Mouse (Mus musculus): ENCODE measurements around the gene Txnrd2. TPM values are rescaled to one million over a fixed set of nuclear protein-coding genes. Genes with fewer than 3 reads are reported as not detected.

Gene Txnrd2
- polyA plus RNA-seq, 1 experiment from 2014 or later, result 23.4 TPM

DNA sequence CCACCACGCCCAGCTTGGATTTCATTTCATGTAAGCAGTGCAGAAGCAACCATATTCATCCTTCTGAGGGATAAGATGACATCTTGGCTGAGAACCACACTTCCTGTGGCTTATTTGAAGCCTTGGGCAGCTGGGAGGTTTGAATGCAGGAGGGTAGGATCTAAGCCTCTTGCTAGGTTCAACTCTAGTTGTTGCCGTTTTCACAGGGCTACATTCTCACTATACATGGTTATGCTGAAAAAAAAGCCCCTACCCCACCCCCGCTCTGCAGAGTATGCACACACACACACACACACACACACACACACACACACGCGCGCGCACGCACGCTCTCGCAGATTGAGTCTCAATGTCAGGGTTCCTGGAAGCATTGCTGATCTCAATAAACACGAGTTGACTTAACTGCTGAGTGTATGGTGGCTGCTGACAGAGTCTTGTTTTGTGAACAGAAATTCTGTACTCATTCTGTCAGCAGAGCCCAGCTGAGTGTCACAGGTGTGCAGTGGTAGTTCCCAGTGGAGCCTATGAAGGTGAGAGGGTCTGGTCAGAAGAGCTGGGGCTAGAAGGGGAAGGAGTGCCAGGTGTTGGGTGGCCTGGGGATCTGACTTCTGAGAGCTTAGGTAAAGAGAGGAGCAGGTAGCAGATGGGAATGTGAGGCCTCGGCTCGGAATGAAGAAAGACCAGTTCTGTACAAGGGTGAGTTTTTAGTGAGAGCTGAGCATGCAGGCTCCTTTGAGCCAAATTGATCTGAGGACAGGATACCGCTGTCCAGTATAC lies 77.6 kb downstream of the Txnrd2 start:
- Histone ChIP-seq H3K9me3 (replicated peaks) (no peaks in the 10 kb centered on the region), H3K4me1 (peaks cover 14% of the 10 kb centered on the region), H3K9ac (no peak overlapping the region), H3K27ac (no peak overlapping the region), H3K27me3 (no peaks in the 10 kb centered on the region), H3K4me3 (no peak overlapping the region), H3K36me3 (ENCODE audit: poor library complexity, severe bottlenecking) (peaks cover 19% of the 10 kb centered on the region), H3K4me2 (no peak overlapping the region)
- 96% methylated on average over 14 of the region's 14 CpGs for WGBS
- ATAC-seq, result no peak

DNA sequence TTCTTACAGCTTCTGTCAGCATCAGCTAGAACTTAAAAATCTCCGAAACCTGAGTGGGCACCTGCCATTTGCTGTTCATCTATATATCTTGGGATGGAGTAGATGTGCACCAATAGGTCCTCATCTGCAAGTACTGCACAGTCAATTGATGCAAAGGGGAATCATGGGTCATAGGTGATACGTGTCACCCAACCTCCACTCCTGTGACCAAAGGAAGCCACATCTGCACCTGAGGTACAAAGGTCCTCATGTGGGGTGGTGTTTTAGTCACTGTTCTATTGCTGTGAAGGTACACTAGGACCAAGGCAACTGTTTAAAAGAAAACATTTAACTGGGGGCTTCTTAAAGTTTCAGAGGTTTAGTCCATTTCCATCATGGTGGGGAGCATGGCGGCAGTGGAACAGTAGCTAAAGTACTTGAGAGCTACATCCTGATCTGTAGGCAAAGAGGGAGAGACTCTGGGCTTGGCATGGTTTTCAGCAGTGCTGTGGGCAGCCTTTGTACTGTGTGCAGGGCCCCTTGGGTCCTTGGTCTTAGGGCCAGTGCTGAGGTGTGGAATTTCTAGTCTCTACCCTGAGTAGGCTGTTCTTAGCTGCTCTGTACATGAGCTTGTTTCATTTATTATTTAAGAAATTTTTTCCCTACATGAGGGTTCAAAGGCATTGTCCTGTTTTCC lies 80.5 kb downstream of the Txnrd2 start:
- no peak overlapping the region for H3K4me2 ChIP-seq
- no peak overlapping the region for H3K9ac ChIP-seq

GRCm38 (mm10) chr16:18507200-18507549 lies 81.0 kb downstream of the Txnrd2 start:
- H3K27me3 ChIP-seq, result no peaks in the 10 kb centered on the region
- no peaks in the 10 kb centered on the region; the same call in 1 of the 2 replicates for H3K4me1 ChIP-seq
- no peak overlapping the region for H3K27ac ChIP-seq
- H3K9me3 ChIP-seq (replicated peaks), result no peaks in the 10 kb centered on the region
- no peak overlapping the region for H3K9ac ChIP-seq
- no peak for ATAC-seq
- no peak overlapping the region for H3K4me2 ChIP-seq
- WGBS, result 77% methylated on average over 1 of the region's 1 CpGs
- H3K4me3 ChIP-seq, result no peak overlapping the region
- peaks cover 5% of the 10 kb centered on the region for H3K36me3 ChIP-seq (ENCODE audit: poor library complexity, severe bottlenecking)

More for the DNA sequence above, 80.5 kb downstream of the Txnrd2 start:
- Histone ChIP-seq H3K27ac (no peak overlapping the region), H3K36me3 (ENCODE audit: poor library complexity, severe bottlenecking) (peaks cover 10% of the 10 kb centered on the region), H3K4me3 (no peak overlapping the region), H3K4me1 (no peaks in the 10 kb centered on the region; the same call in 1 of the 2 replicates), H3K9me3 (replicated peaks) (no peaks in the 10 kb centered on the region), H3K27me3 (no peaks in the 10 kb centered on the region)
- ATAC-seq, result no peak
- 94% methylated on average over 3 of the region's 3 CpGs for WGBS

DNA sequence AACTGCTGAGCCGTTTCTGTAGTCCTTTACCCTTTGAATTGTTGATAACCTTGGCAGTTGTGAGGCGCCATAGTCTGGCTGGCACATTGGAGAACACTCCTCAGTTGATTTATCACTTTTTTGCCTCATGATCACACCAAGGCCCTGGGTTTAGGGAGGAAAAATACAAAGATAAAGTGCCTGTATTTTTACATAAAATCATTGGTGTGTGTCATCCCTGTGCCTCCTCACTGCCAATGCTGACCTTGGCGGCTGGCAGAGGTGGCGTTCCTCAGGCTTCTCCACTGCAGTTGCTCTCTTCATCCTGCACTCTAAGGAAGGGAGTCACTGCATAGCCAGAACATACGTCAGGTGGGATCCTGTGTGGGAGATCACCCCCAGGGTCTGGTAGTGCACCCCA lies 85.6 kb downstream of the Txnrd2 start:
- H3K9me3 ChIP-seq (replicated peaks), result no peaks in the 10 kb centered on the region
- H3K4me2 ChIP-seq, result no peak overlapping the region
- WGBS, result 87% methylated on average over 5 of the region's 5 CpGs
- H3K36me3 ChIP-seq (ENCODE audit: poor library complexity, severe bottlenecking), result no peaks in the 10 kb centered on the region
- no peak overlapping the region for H3K27ac ChIP-seq
- no peak overlapping the region for H3K4me3 ChIP-seq
- no peaks in the 10 kb centered on the region for H3K27me3 ChIP-seq
- no peak overlapping the region for H3K9ac ChIP-seq
- ATAC-seq, result no peak
- no peaks in the 10 kb centered on the region; the same call in 1 of the 2 replicates for H3K4me1 ChIP-seq

GRCm38 (mm10) chr16:18513508-18513907 lies 87.3 kb downstream of the Txnrd2 start:
- Histone ChIP-seq H3K27ac (no peak overlapping the region), H3K4me1 (no peaks in the 10 kb centered on the region; the same call in 1 of the 2 replicates), H3K36me3 (ENCODE audit: poor library complexity, severe bottlenecking) (no peaks in the 10 kb centered on the region), H3K4me2 (no peak overlapping the region), H3K9me3 (replicated peaks) (no peaks in the 10 kb centered on the region), H3K4me3 (no peak overlapping the region), H3K9ac (no peak overlapping the region), H3K27me3 (no peaks in the 10 kb centered on the region)
- ATAC-seq, result no peak
- 86% methylated on average over 6 of the region's 6 CpGs for WGBS

DNA sequence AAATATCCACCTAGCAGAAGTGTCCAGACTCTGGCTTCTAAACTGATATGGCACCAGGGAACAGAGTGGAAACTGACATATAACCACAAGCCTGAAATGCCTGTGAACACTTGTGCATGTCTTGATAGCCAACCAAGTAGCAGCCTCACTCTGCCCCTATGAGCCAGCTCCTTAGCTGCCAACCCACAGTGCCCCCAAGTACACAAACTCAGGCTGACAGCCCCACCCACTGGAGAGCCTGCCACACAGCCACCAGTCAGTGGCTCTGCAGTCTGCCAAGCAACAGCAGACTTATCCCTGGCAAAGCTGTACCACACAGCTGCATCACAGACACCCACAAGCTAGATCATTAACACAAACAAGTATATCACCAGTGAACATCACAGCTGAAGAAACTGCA lies 91.9 kb downstream of the Txnrd2 start:
- no peak for ATAC-seq
- H3K9me3 ChIP-seq (replicated peaks), result no peaks in the 10 kb centered on the region
- H3K4me1 ChIP-seq, result no peaks in the 10 kb centered on the region
- H3K36me3 ChIP-seq (ENCODE audit: poor library complexity, severe bottlenecking), result no peaks in the 10 kb centered on the region
- no peak overlapping the region for H3K9ac ChIP-seq
- no peak overlapping the region for H3K4me3 ChIP-seq
- no peak overlapping the region for H3K27ac ChIP-seq
- H3K4me2 ChIP-seq, result no peak overlapping the region
- H3K27me3 ChIP-seq, result no peaks in the 10 kb centered on the region

DNA sequence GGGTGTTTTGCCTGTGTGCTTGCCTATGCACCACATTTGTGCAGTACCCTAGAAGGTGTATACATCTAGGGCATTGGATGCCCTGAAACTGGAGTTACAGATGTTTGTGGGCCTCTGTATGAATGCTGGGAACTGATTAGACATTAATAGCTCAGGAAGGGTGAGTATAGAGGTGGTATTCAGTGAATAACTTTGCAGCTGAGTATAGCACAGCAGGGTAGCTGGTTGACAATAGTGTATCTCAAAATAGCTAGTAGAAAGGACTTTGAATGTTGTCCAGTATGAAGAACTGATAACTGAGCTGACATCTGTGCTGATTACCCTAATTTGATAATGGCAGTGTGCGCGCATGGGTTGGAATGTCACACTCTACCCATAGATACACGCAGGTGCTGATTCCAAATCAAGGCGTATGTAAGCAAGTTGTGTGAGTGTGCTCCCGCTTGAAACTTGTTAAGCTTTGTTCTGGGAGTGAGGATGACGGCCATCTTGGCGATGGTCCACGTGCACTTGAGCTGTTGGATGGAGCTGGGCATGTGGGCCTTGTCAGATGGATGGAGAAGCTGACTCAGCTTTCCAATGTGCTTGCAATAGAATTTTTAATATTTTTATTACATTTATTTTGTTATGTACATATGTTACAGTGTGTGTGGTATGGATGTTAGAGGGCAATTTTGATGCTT lies 97.5 kb downstream of the Txnrd2 start:
- Histone ChIP-seq H3K9me3 (replicated peaks) (no peaks in the 10 kb centered on the region), H3K27ac (no peak overlapping the region), H3K4me1 (peaks cover 5% of the 10 kb centered on the region; the same call in 1 of the 2 replicates), H3K4me2 (no peak overlapping the region), H3K36me3 (ENCODE audit: poor library complexity, severe bottlenecking) (no peaks in the 10 kb centered on the region), H3K4me3 (no peak overlapping the region), H3K9ac (no peak overlapping the region), H3K27me3 (no peaks in the 10 kb centered on the region)
- 91% methylated on average over 8 of the region's 8 CpGs for WGBS
- no peak for ATAC-seq

- 84% methylated on average over 5 of the region's 5 CpGs for WGBS
These were observed 102.5 kb downstream of the Txnrd2 start for GRCm38 (mm10) chr16:18528656-18529055.

More at GRCm38 (mm10) chr16:18528656-18529055, 102.5 kb downstream of the Txnrd2 start:
- Histone ChIP-seq H3K9ac (no peak overlapping the region), H3K4me2 (no peak overlapping the region), H3K27ac (no peak overlapping the region), H3K27me3 (no peaks in the 10 kb centered on the region), H3K36me3 (ENCODE audit: poor library complexity, severe bottlenecking) (no peaks in the 10 kb centered on the region), H3K4me1 (peaks cover 3% of the 10 kb centered on the region; the same call in 1 of the 2 replicates), H3K4me3 (no peak overlapping the region), H3K9me3 (replicated peaks) (no peaks in the 10 kb centered on the region)
- no peak for ATAC-seq

Other genes starting within 250 kb of the Txnrd2 start
- gene Ccdc188, start 208.5 kb upstream of the Txnrd2 start, polyA plus RNA-seq (2015; fragmentation: Nextera tagmentation; extraction: Ambion mirVana), result 0.13 TPM in 1 of 2 replicates, not detected in the other
- gene Zdhhc8, start 191.2 kb upstream of the Txnrd2 start, polyA plus RNA-seq (2015; fragmentation: Nextera tagmentation; extraction: Ambion mirVana), result 7.7 and 8.4 TPM in 2 replicates
- 116 and 126 TPM in 2 replicates for gene Trmt2a, start 177.7 kb upstream of the Txnrd2 start, polyA plus RNA-seq (2015; fragmentation: Nextera tagmentation; extraction: Ambion mirVana)
- gene Ranbp1, start 177.7 kb upstream of the Txnrd2 start, polyA plus RNA-seq (2015; fragmentation: Nextera tagmentation; extraction: Ambion mirVana), result 726 and 766 TPM in 2 replicates
- gene Gm49776, start 168.1 kb upstream of the Txnrd2 start, polyA plus RNA-seq (2015; fragmentation: Nextera tagmentation; extraction: Ambion mirVana), result 2.5 and 7.6 TPM in 2 replicates
- gene Dgcr8, start 137.1 kb upstream of the Txnrd2 start, polyA plus RNA-seq (2015; fragmentation: Nextera tagmentation; extraction: Ambion mirVana), result 37.7 and 44.0 TPM in 2 replicates
- 59.2 and 63.2 TPM in 2 replicates for gene Tango2, start 78.3 kb upstream of the Txnrd2 start, polyA plus RNA-seq (2015; fragmentation: Nextera tagmentation; extraction: Ambion mirVana)
- 77.2 and 95.0 TPM in 2 replicates for gene Arvcf, start 78.2 kb upstream of the Txnrd2 start, polyA plus RNA-seq (2015; fragmentation: Nextera tagmentation; extraction: Ambion mirVana)
- 64.0 and 70.1 TPM in 2 replicates for gene Comt, start 468 bp downstream of the Txnrd2 start, polyA plus RNA-seq (2015; fragmentation: Nextera tagmentation; extraction: Ambion mirVana)
- 14.5 and 14.8 TPM in 2 replicates for gene Gnb1l, start 72.3 kb downstream of the Txnrd2 start, polyA plus RNA-seq (2015; fragmentation: Nextera tagmentation; extraction: Ambion mirVana)
- gene Rtl10, start 72.5 kb downstream of the Txnrd2 start, polyA plus RNA-seq (2015; fragmentation: Nextera tagmentation; extraction: Ambion mirVana), result 3.6 TPM in 2 replicates
- 0.39 and 0.56 TPM in 2 replicates for gene Tbx1, start 164.3 kb downstream of the Txnrd2 start, polyA plus RNA-seq (2015; fragmentation: Nextera tagmentation; extraction: Ambion mirVana)
- 5.1 and 6.0 TPM in 2 replicates for gene Gp1bb, start 196.0 kb downstream of the Txnrd2 start, polyA plus RNA-seq (2015; fragmentation: Nextera tagmentation; extraction: Ambion mirVana)
- 10.0 and 18.2 TPM in 2 replicates for gene Gm49601, start 200.0 kb downstream of the Txnrd2 start, polyA plus RNA-seq (2015; fragmentation: Nextera tagmentation; extraction: Ambion mirVana)
- gene Sept5, start 203.6 kb downstream of the Txnrd2 start, polyA plus RNA-seq (2015; fragmentation: Nextera tagmentation; extraction: Ambion mirVana), result 115 and 120 TPM in 2 replicates

All from forebrain, embryonic 13.5 days (tissue).